Mouse (Mus musculus) kidney, embryonic 14.5 days (tissue): ENCODE results near the gene Bbs1. TPM values are rescaled to one million over a fixed set of nuclear protein-coding genes. Genes with fewer than 3 reads are reported as not detected.

Experiments used
- ATAC-seq: fragments of 200-750 bp; cut with Nextera tagmentation; 2 replicates; pipeline ENCODE4 v1.8.0; 2017; ENCODE audit warnings: moderate number of reproducible peaks, mild to moderate bottlenecking, moderate TSS enrichment, moderate library complexity; ENCODE audit not compliant: low FRiP score, low TSS enrichment
- H3K27ac ChIP-seq: fragments of 300-500 bp; sonication (generic); 2 replicates; pipeline ENCODE4 v1.5.1; 2014; ENCODE audit warnings: low read depth, mild to moderate bottlenecking, low read length, moderate library complexity, mixed read lengths
- H3K27me3 ChIP-seq: fragments of 300-500 bp; sonication (generic); 2 replicates; pipeline ENCODE4 v1.6.1; 2014; ENCODE audit warnings: mild to moderate bottlenecking, low read length; ENCODE audit not compliant: control insufficient read depth, insufficient read depth
- H3K36me3 ChIP-seq: fragments of 300-500 bp; sonication (generic); 2 replicates; pipeline ENCODE4 v1.6.1; 2014; ENCODE audit warnings: low read length, mixed read lengths; ENCODE audit not compliant: control insufficient read depth, insufficient read depth
- H3K4me1 ChIP-seq: fragments of 300-500 bp; sonication (generic); 2 replicates; pipeline ENCODE4 v1.6.1; 2014; ENCODE audit warnings: low read length, mixed read lengths; ENCODE audit not compliant: control insufficient read depth, insufficient read depth
- H3K4me2 ChIP-seq: fragments of 300-500 bp; sonication (generic); replicated peaks from 2 replicates; pipeline ENCODE4 v1.6.1; 2014; ENCODE audit warnings: low read depth, mild to moderate bottlenecking, low read length
- H3K4me3 ChIP-seq: fragments of 300-500 bp; sonication (generic); 2 replicates; pipeline ENCODE4 v1.5.1; 2014; ENCODE audit warnings: mild to moderate bottlenecking, low read length
- H3K9ac ChIP-seq: fragments of 300-500 bp; sonication (generic); 2 replicates; pipeline ENCODE4 v1.6.1; 2014; ENCODE audit warnings: low read depth, mild to moderate bottlenecking, low read length, moderate library complexity
- H3K9me3 ChIP-seq: fragments of 300-500 bp; sonication (generic); 2 replicates; pipeline ENCODE4 v1.6.1; 2016; ENCODE audit warnings: low read length; ENCODE audit not compliant: control insufficient read depth
- WGBS: fragments of 180-500 bp; shearing (Covaris S2); extraction: QIAGEN DNeasy Blood & Tissue Kit; methylation state at CpG from one replicate; pipeline ENCODE4 v1.1.7; 2014; 5-methylcytosine and 5-hydroxymethylcytosine counted together
- polyA plus RNA-seq: library from polyadenylated mRNA; unstranded; fragments of >200 nt; fragmentation: Nextera tagmentation; extraction: Ambion mirVana; gene quantifications from 2 replicates; pipeline ENCODE4 v1.2.1, GENCODE M21; 2014

Gene Bbs1
- polyA plus RNA-seq, 1 experiment from 2014 or later: 6.8 TPM

- Histone ChIP-seq H3K9me3 (no peaks in the 10 kb centered on the region), H3K4me2 (no peak overlapping the region), H3K4me1 (peaks cover 3% of the 10 kb centered on the region; the same call in 1 of the 2 replicates), H3K36me3 (no peaks in the 10 kb centered on the region), H3K27ac (no peak overlapping the region), H3K27me3 (no peaks in the 10 kb centered on the region), H3K4me3 (no peak overlapping the region), H3K9ac (no peak overlapping the region)
- ATAC-seq: no peak
- WGBS: 48% methylated on average over 4 of the region's 4 CpGs
These were observed 56.6 kb downstream of the Bbs1 start for GRCm38 (mm10) chr19:4849800-4850199.

GRCm38 (mm10) chr19:4847490-4847889 lies 58.9 kb downstream of the Bbs1 start:
- H3K4me3 ChIP-seq: no peak overlapping the region
- H3K9me3 ChIP-seq: no peaks in the 10 kb centered on the region
- H3K27ac ChIP-seq: no peak overlapping the region
- no peaks in the 10 kb centered on the region for H3K36me3 ChIP-seq
- ATAC-seq: no peak
- no peaks in the 10 kb centered on the region for H3K4me1 ChIP-seq
- no peak overlapping the region for H3K9ac ChIP-seq
- 35% methylated on average over 7 of the region's 7 CpGs for WGBS
- no peak overlapping the region for H3K4me2 ChIP-seq
- H3K27me3 ChIP-seq: no peaks in the 10 kb centered on the region

DNA sequence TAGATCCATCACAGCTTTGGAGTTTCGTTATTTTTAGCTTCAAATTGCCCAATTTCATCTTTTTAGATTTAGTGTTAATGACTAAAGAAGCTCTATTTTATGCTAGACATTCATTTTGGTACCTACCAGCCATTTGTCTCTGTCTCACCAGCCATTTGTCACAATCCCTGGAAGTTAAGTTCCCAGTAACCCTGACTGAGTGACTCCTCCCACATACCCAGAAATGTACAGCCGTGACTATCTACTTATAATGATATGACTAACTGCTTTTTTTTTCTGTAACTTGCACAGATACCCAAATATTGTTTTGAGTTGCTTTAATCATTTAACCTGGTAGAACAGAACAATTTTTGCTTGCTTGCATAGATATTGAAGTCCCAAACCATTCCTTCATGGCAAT lies 60.6 kb downstream of the Bbs1 start:
- ATAC-seq: no peak
- WGBS: 55% methylated on average over 2 of the region's 2 CpGs
- H3K4me2 ChIP-seq: no peak overlapping the region
- no peaks in the 10 kb centered on the region for H3K36me3 ChIP-seq
- no peak overlapping the region for H3K4me3 ChIP-seq
- no peaks in the 10 kb centered on the region; the same call in 1 of the 2 replicates for H3K27me3 ChIP-seq
- no peaks in the 10 kb centered on the region for H3K9me3 ChIP-seq
- no peak overlapping the region for H3K27ac ChIP-seq
- H3K9ac ChIP-seq: no peak overlapping the region
- H3K4me1 ChIP-seq: no peaks in the 10 kb centered on the region

DNA sequence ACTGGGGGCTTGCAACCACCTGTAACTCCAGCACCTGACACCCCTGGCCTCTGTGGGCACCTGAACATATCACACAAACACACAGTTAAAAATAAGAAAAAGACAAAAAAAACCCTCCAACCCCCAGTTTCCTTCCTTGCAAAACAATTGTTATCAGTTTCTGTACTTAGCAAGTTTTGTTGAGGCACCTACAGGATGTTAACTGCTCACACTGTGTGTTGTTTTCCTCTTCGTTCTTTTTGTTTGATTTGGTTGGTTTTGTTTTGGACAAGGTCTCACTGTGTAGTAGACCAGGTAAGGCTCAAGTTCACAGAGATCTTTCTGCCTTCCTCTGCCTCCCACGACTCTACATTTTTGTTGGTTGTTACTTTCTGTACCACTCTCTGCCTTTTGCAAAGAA lies 63.8 kb downstream of the Bbs1 start:
- no peak overlapping the region for H3K4me2 ChIP-seq
- H3K27me3 ChIP-seq: peaks cover 9% of the 10 kb centered on the region
- no peak for ATAC-seq
- H3K9me3 ChIP-seq: no peaks in the 10 kb centered on the region
- WGBS: 70% methylated on average over 2 of the region's 2 CpGs
- H3K4me3 ChIP-seq: no peak overlapping the region
- H3K36me3 ChIP-seq: no peaks in the 10 kb centered on the region
- 0 out of 2 replicates have a peak, but pooled peaks cover 7% of the 10 kb centered on the region for H3K4me1 ChIP-seq
- no peak overlapping the region for H3K27ac ChIP-seq
- H3K9ac ChIP-seq: no peak overlapping the region

DNA sequence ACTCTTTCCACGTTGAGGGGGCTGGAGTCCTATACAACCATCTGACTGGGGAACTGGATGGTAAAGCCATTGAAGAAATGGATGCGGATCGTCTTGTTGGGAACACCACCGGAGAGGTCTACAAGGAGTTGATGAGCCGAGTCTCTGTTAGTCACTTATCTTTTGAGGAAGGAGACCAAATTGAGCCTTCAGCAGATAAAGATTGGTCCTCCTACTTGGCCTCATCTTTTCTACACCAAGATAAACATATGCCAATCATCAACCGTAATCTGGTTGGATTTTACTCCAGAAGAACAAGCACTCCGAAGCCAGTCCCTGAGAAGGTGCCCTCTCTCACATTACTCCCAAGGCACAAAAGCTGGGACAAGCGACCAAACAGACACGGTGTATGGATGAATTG lies 65.6 kb downstream of the Bbs1 start:
- Histone ChIP-seq H3K9ac (no peak overlapping the region), H3K27me3 (peaks cover 9% of the 10 kb centered on the region), H3K27ac (no peak overlapping the region), H3K4me2 (no peak overlapping the region), H3K36me3 (no peaks in the 10 kb centered on the region), H3K4me3 (no peak overlapping the region), H3K4me1 (0 out of 2 replicates have a peak, but pooled peaks cover 7% of the 10 kb centered on the region), H3K9me3 (no peaks in the 10 kb centered on the region)
- WGBS: 84% methylated on average over 9 of the region's 9 CpGs
- ATAC-seq: no peak

DNA sequence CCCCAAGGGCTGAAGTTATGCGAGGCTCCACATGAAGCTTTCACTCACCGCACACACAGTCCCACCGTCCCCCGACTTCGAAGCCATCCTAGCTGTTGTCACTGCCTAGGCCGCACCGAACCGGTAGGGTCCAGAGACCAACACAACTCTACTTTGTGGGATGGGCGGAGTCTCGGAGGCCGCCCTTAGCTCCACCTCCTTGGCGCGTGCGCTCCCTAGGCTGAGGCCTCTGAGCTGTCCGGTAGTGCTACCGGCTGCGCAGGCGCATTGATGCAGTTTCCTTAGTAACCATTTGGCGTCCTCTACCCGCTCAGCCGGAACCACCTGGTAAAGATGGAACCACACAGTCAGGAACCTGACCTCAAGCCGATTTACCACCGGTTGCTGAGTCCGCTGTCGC lies 67.3 kb downstream of the Bbs1 start, which contains the start of the genes Ccs and Ccdc87:
TSS of gene Ccs (minus strand) at position 184 of the 400 bp plus-strand sequence.
TSS of gene Ccdc87 (plus strand) at position 218 of the 400 bp plus-strand sequence.
- Histone ChIP-seq H3K4me2 (peak within 1 kb of the TSS; percentile 76), H3K4me1 (0 out of 2 replicates have a peak, but pooled peaks cover 7% of the 10 kb centered on the region), H3K4me3 (peak within 1 kb of the TSS; percentile 59), H3K27me3 (peaks cover 9% of the 10 kb centered on the region), H3K9me3 (no peaks in the 10 kb centered on the region), H3K36me3 (no peaks in the 10 kb centered on the region), H3K9ac (peak within 1 kb of the TSS; percentile 69), H3K27ac (no peak within 1 kb of the TSS)
- ATAC-seq: peak; percentile 99
- under 1% methylated on average over 25 of the region's 25 CpGs for WGBS

- WGBS: 32% methylated on average over 10 of the region's 10 CpGs
- H3K27ac ChIP-seq: no peak overlapping the region
- no peaks in the 10 kb centered on the region for H3K36me3 ChIP-seq
- H3K4me1 ChIP-seq: 0 out of 2 replicates have a peak, but pooled peaks cover 7% of the 10 kb centered on the region
- H3K9me3 ChIP-seq: no peaks in the 10 kb centered on the region
- ATAC-seq: peak; percentile 49
- peak overlapping the region; percentile 59 for H3K4me3 ChIP-seq
- peak overlapping the region; percentile 76 for H3K4me2 ChIP-seq
- peaks cover 9% of the 10 kb centered on the region for H3K27me3 ChIP-seq
- peak overlapping the region; percentile 69 for H3K9ac ChIP-seq
These were observed 67.8 kb downstream of the Bbs1 start for GRCm38 (mm10) chr19:4838526-4839140.

- ATAC-seq: no peak
- no peak overlapping the region for H3K4me2 ChIP-seq
- 90% methylated on average over 6 of the region's 6 CpGs for WGBS
These were observed 69.4 kb downstream of the Bbs1 start for GRCm38 (mm10) chr19:4837049-4837448.

More at GRCm38 (mm10) chr19:4837049-4837448, 69.4 kb downstream of the Bbs1 start:
- Histone ChIP-seq H3K36me3 (no peaks in the 10 kb centered on the region), H3K27me3 (peaks cover 9% of the 10 kb centered on the region), H3K27ac (no peak overlapping the region), H3K4me1 (0 out of 2 replicates have a peak, but pooled peaks cover 7% of the 10 kb centered on the region), H3K4me3 (no peak overlapping the region), H3K9ac (no peak overlapping the region), H3K9me3 (no peaks in the 10 kb centered on the region)
